Mouse (Mus musculus) neural tube, embryonic 13.5 days (tissue): Measurements from ENCODE around the gene Tmem108. TPM values are rescaled to one million over a fixed set of nuclear protein-coding genes. Genes with fewer than 3 reads are reported as not detected.

Experiments used
- ATAC-seq: fragments of 200-750 bp; cut with Nextera tagmentation; 2 replicates; pipeline ENCODE4 v1.8.0; 2017; ENCODE audit warnings: low read depth, mild to moderate bottlenecking, moderate TSS enrichment, moderate library complexity
- H3K27ac ChIP-seq: fragments of 300-500 bp; sonication (generic); replicated peaks from 2 replicates; pipeline ENCODE4 v1.5.1; 2015; ENCODE audit warnings: moderate library complexity, mild to moderate bottlenecking, inconsistent platforms
- H3K27me3 ChIP-seq: fragments of 300-500 bp; sonication (generic); 2 replicates; pipeline ENCODE4 v1.6.1; 2015; ENCODE audit warnings: mild to moderate bottlenecking, inconsistent platforms
- H3K36me3 ChIP-seq: fragments of 300-500 bp; sonication (generic); 2 replicates; pipeline ENCODE4 v1.6.1; 2015; ENCODE audit warnings: mild to moderate bottlenecking, inconsistent platforms
- H3K4me1 ChIP-seq: fragments of 300-500 bp; sonication (generic); replicated peaks from 2 replicates; pipeline ENCODE4 v1.6.1; 2015; ENCODE audit warnings: inconsistent platforms
- H3K4me2 ChIP-seq: fragments of 300-500 bp; sonication (generic); 2 replicates; pipeline ENCODE4 v1.6.1; 2015; ENCODE audit warnings: inconsistent platforms, mild to moderate bottlenecking, moderate library complexity
- H3K4me3 ChIP-seq: fragments of 300-500 bp; sonication (generic); 2 replicates; pipeline ENCODE4 v1.5.1; 2015; ENCODE audit warnings: mild to moderate bottlenecking, inconsistent platforms
- H3K9ac ChIP-seq: fragments of 300-500 bp; sonication (generic); 2 replicates; pipeline ENCODE4 v1.6.1; 2015; ENCODE audit warnings: moderate library complexity, mild to moderate bottlenecking, inconsistent platforms
- H3K9me3 ChIP-seq: fragments of 300-500 bp; sonication (generic); 2 replicates; pipeline ENCODE4 v1.6.1; 2016; ENCODE audit warnings: inconsistent platforms
- WGBS: fragments of 180-500 bp; shearing (Covaris S2); methylation state at CpG from one replicate; pipeline ENCODE4 v1.1.7; 2015; 5-methylcytosine and 5-hydroxymethylcytosine counted together
- polyA plus RNA-seq: library from polyadenylated mRNA; unstranded; fragments of >200 nt; fragmentation: Nextera tagmentation; extraction: Ambion mirVana; gene quantifications from 2 replicates; pipeline ENCODE4 v1.2.1, GENCODE M21; 2015

Gene Tmem108
- polyA plus RNA-seq, 1 experiment from 2014 or later = 24.9 TPM

GRCm38 (mm10) chr9:103700240-103700639, 61.4 kb downstream of the Tmem108 start:
- ATAC-seq = no peak
- H3K9me3 ChIP-seq = no peaks in the 10 kb centered on the region
- no peak overlapping the region for H3K4me2 ChIP-seq
- H3K9ac ChIP-seq = no peak overlapping the region
- 94% methylated on average over 1 of the region's 1 CpGs for WGBS
- H3K4me1 ChIP-seq = peaks cover 22% of the 10 kb centered on the region
- H3K27me3 ChIP-seq = no peaks in the 10 kb centered on the region
- H3K4me3 ChIP-seq = no peak overlapping the region
- no peaks in the 10 kb centered on the region for H3K36me3 ChIP-seq
- H3K27ac ChIP-seq = no peak overlapping the region

GRCm38 (mm10) chr9:103696967-103697366, 64.7 kb downstream of the Tmem108 start:
- no peak overlapping the region for H3K4me3 ChIP-seq
- H3K9ac ChIP-seq = 0 out of 2 replicates have a peak overlapping the region, but pooled peaks have one; percentile 31
- peaks cover 31% of the 10 kb centered on the region for H3K4me1 ChIP-seq
- peak; percentile 54; the same call in 1 of the 2 replicates for ATAC-seq
- H3K9me3 ChIP-seq = no peaks in the 10 kb centered on the region
- no peaks in the 10 kb centered on the region for H3K36me3 ChIP-seq
- WGBS = 53% methylated on average over 6 of the region's 6 CpGs
- H3K27ac ChIP-seq = peak overlapping the region; percentile 74
- 0 out of 2 replicates have a peak overlapping the region, but pooled peaks have one; percentile 13 for H3K4me2 ChIP-seq
- H3K27me3 ChIP-seq = no peaks in the 10 kb centered on the region

- H3K9ac ChIP-seq = no peak overlapping the region
- no peaks in the 10 kb centered on the region for H3K36me3 ChIP-seq
- H3K27me3 ChIP-seq = no peaks in the 10 kb centered on the region
- no peak overlapping the region for H3K4me2 ChIP-seq
- no peaks in the 10 kb centered on the region for H3K9me3 ChIP-seq
- no peak for ATAC-seq
- peaks cover 32% of the 10 kb centered on the region for H3K4me1 ChIP-seq
- no peak overlapping the region for H3K27ac ChIP-seq
- H3K4me3 ChIP-seq = no peak overlapping the region
Measured at GRCm38 (mm10) chr9:103693826-103694225, 67.8 kb downstream of the Tmem108 start.

GRCm38 (mm10) chr9:103692699-103693098, 68.9 kb downstream of the Tmem108 start:
- H3K4me1 ChIP-seq = peaks cover 35% of the 10 kb centered on the region
- no peaks in the 10 kb centered on the region for H3K9me3 ChIP-seq
- H3K9ac ChIP-seq = no peak overlapping the region
- no peak overlapping the region for H3K4me3 ChIP-seq
- no peaks in the 10 kb centered on the region for H3K36me3 ChIP-seq
- ATAC-seq = peak; percentile 59
- 72% methylated on average over 4 of the region's 4 CpGs for WGBS
- H3K4me2 ChIP-seq = no peak overlapping the region
- no peaks in the 10 kb centered on the region for H3K27me3 ChIP-seq
- 0 out of 2 replicates have a peak overlapping the region, but pooled peaks have one; percentile 9 for H3K27ac ChIP-seq

GRCm38 (mm10) chr9:103691847-103692246, 69.8 kb downstream of the Tmem108 start:
- 87% methylated on average over 9 of the region's 9 CpGs for WGBS
- Histone ChIP-seq H3K4me2 (no peak overlapping the region), H3K9me3 (no peaks in the 10 kb centered on the region), H3K27me3 (no peaks in the 10 kb centered on the region), H3K9ac (no peak overlapping the region), H3K36me3 (no peaks in the 10 kb centered on the region), H3K4me3 (no peak overlapping the region), H3K27ac (no peak overlapping the region), H3K4me1 (peaks cover 35% of the 10 kb centered on the region)
- ATAC-seq = no peak

- H3K9me3 ChIP-seq = no peaks in the 10 kb centered on the region
- H3K4me3 ChIP-seq = no peak overlapping the region
- no peaks in the 10 kb centered on the region for H3K27me3 ChIP-seq
- 60% methylated on average over 3 of the region's 3 CpGs for WGBS
- no peak overlapping the region for H3K4me2 ChIP-seq
- H3K9ac ChIP-seq = no peak overlapping the region
- no peak for ATAC-seq
- H3K4me1 ChIP-seq = peaks cover 35% of the 10 kb centered on the region
- H3K36me3 ChIP-seq = no peaks in the 10 kb centered on the region
- H3K27ac ChIP-seq = no peak overlapping the region
Measured at GRCm38 (mm10) chr9:103690446-103690845, 71.2 kb downstream of the Tmem108 start.

- Histone ChIP-seq H3K4me1 (peaks cover 35% of the 10 kb centered on the region), H3K4me2 (no peak overlapping the region), H3K27me3 (no peaks in the 10 kb centered on the region), H3K4me3 (no peak overlapping the region), H3K9ac (no peak overlapping the region), H3K9me3 (no peaks in the 10 kb centered on the region), H3K27ac (no peak overlapping the region), H3K36me3 (no peaks in the 10 kb centered on the region)
- no peak for ATAC-seq
- WGBS = 76% methylated on average over 7 of the region's 7 CpGs
Measured at GRCm38 (mm10) chr9:103689697-103690096, 71.9 kb downstream of the Tmem108 start.

GRCm38 (mm10) chr9:103689006-103689405, 72.6 kb downstream of the Tmem108 start:
- 85% methylated on average over 10 of the region's 10 CpGs for WGBS
- Histone ChIP-seq H3K27me3 (no peaks in the 10 kb centered on the region), H3K36me3 (no peaks in the 10 kb centered on the region), H3K4me2 (no peak overlapping the region), H3K9me3 (no peaks in the 10 kb centered on the region), H3K4me3 (no peak overlapping the region), H3K27ac (no peak overlapping the region), H3K9ac (no peak overlapping the region), H3K4me1 (peaks cover 35% of the 10 kb centered on the region)
- no peak for ATAC-seq

GRCm38 (mm10) chr9:103687130-103687529, 74.5 kb downstream of the Tmem108 start:
- Histone ChIP-seq H3K4me2 (no peak overlapping the region), H3K4me3 (no peak overlapping the region), H3K9ac (no peak overlapping the region), H3K4me1 (peaks cover 26% of the 10 kb centered on the region), H3K27ac (0 out of 2 replicates have a peak overlapping the region, but pooled peaks have one; percentile 52), H3K9me3 (no peaks in the 10 kb centered on the region), H3K36me3 (no peaks in the 10 kb centered on the region), H3K27me3 (no peaks in the 10 kb centered on the region)
- 32% methylated on average over 6 of the region's 6 CpGs for WGBS
- ATAC-seq = peak; percentile 79

- 76% methylated on average over 4 of the region's 4 CpGs for WGBS
- Histone ChIP-seq H3K4me3 (no peak overlapping the region), H3K4me1 (peaks cover 15% of the 10 kb centered on the region), H3K4me2 (no peak overlapping the region), H3K27me3 (no peaks in the 10 kb centered on the region), H3K9ac (no peak overlapping the region), H3K27ac (no peak overlapping the region), H3K9me3 (no peaks in the 10 kb centered on the region), H3K36me3 (no peaks in the 10 kb centered on the region)
- ATAC-seq = no peak
Measured at GRCm38 (mm10) chr9:103681741-103682330, 79.8 kb downstream of the Tmem108 start.

GRCm38 (mm10) chr9:103679234-103679633, 82.4 kb downstream of the Tmem108 start:
- H3K36me3 ChIP-seq = no peaks in the 10 kb centered on the region
- no peak overlapping the region for H3K4me2 ChIP-seq
- no peak for ATAC-seq
- H3K4me1 ChIP-seq = peaks cover 12% of the 10 kb centered on the region
- H3K9me3 ChIP-seq = no peaks in the 10 kb centered on the region
- 41% methylated on average over 2 of the region's 2 CpGs for WGBS
- H3K27me3 ChIP-seq = no peaks in the 10 kb centered on the region
- no peak overlapping the region for H3K4me3 ChIP-seq
- H3K9ac ChIP-seq = no peak overlapping the region
- no peak overlapping the region for H3K27ac ChIP-seq

GRCm38 (mm10) chr9:103678531-103679060, 83.0 kb downstream of the Tmem108 start:
- no peak overlapping the region for H3K27ac ChIP-seq
- 71% methylated on average over 7 of the region's 7 CpGs for WGBS
- no peak overlapping the region for H3K4me3 ChIP-seq
- ATAC-seq = no peak
- H3K27me3 ChIP-seq = no peaks in the 10 kb centered on the region
- peaks cover 12% of the 10 kb centered on the region for H3K4me1 ChIP-seq
- H3K9ac ChIP-seq = no peak overlapping the region
- no peaks in the 10 kb centered on the region for H3K36me3 ChIP-seq
- H3K9me3 ChIP-seq = no peaks in the 10 kb centered on the region
- H3K4me2 ChIP-seq = no peak overlapping the region

GRCm38 (mm10) chr9:103677811-103678210, 83.8 kb downstream of the Tmem108 start:
- H3K36me3 ChIP-seq = no peaks in the 10 kb centered on the region
- ATAC-seq = no peak
- no peak overlapping the region for H3K9ac ChIP-seq
- no peak overlapping the region for H3K4me3 ChIP-seq
- H3K4me2 ChIP-seq = no peak overlapping the region
- H3K9me3 ChIP-seq = no peaks in the 10 kb centered on the region
- peaks cover 12% of the 10 kb centered on the region for H3K4me1 ChIP-seq
- H3K27ac ChIP-seq = no peak overlapping the region
- 76% methylated on average over 5 of the region's 5 CpGs for WGBS
- no peaks in the 10 kb centered on the region for H3K27me3 ChIP-seq
